Mouse (Mus musculus): Measurements from ENCODE around the gene Dll4.
A peak's percentile ranks its signal among the peaks of the same experiment; 100 is the strongest.

GRCm38 (mm10) chr2:119299981-119300818 is 25.4 kb upstream of the Dll4 start:
- TF ChIP-seq CTCF (IDR thresholded peaks at IDR 0.05; ENCODE audit: control insufficient read depth, insufficient read depth, low read length): peak; percentile 90
- no peak for TF ChIP-seq POLR2A (IDR thresholded peaks at IDR 0.05; ENCODE audit: borderline replicate concordance, control insufficient read depth, low read depth, low read length)
